Mouse (Mus musculus): ENCODE results near the gene Asb13. TPM values are rescaled to one million over a fixed set of nuclear protein-coding genes. Genes with fewer than 3 reads are reported as not detected.

The Asb13 gene
- total and polyA plus RNA-seq, 3 experiments, result 2.6 to 6.0 TPM; not detected in 1

GRCm38 (mm10) chr13:3700752-3701151 is 66.9 kb downstream of the Asb13 start:
- H3K27ac ChIP-seq (ENCODE audit: control insufficient read depth, low read depth, low read length), result no peak overlapping the region
- no peaks in the 10 kb centered on the region for H3K79me2 ChIP-seq (ENCODE audit: control insufficient read depth, insufficient read depth, low read length, poor library complexity)
- no peaks in the 10 kb centered on the region for H3K9me3 ChIP-seq (replicated peaks; ENCODE audit: insufficient read depth, low read length)
- no peak overlapping the region for H3K9ac ChIP-seq (ENCODE audit: control insufficient read depth, low read depth, low read length, poor library complexity, severe bottlenecking)
- no peaks in the 10 kb centered on the region for H3K36me3 ChIP-seq (ENCODE audit: control insufficient read depth in 1 of 2, insufficient read depth in 2 of 2, low read length in 2 of 2)
- no peak for DNase-seq (ENCODE audit: low read depth, low spot score)
- TF ChIP-seq KAT2A (conservative IDR thresholded peaks at IDR 0.05; ENCODE audit: low read depth, low read length) (no peak), TBP (IDR thresholded peaks at IDR 0.05; ENCODE audit: low read depth, low read length) (no peak), POLR2AphosphoS2 (IDR thresholded peaks at IDR 0.05; ENCODE audit: low read length) (no peak), ELF1 (IDR thresholded peaks at IDR 0.05; ENCODE audit: low read depth, low read length) (no peak), MYC (IDR thresholded peaks at IDR 0.05; ENCODE audit: low read depth, low read length) (no peak), MAFK (IDR thresholded peaks at IDR 0.05; ENCODE audit: borderline replicate concordance, low read depth, low read length) (no peak), MXI1 (IDR thresholded peaks at IDR 0.05; ENCODE audit: low read depth, low read length) (no peak)
- no peak overlapping the region for H3K4me3 ChIP-seq (ENCODE audit: control insufficient read depth in 1 of 2, insufficient read depth in 1 of 2, low read depth in 2 of 2, low read length in 2 of 2)
- H3K27me3 ChIP-seq (ENCODE audit: control insufficient read depth in 1 of 2, insufficient read depth in 2 of 2, low read length in 2 of 2), result peaks cover 0 to 2% of the 10 kb centered on the region in 2 experiments; a peak in 2 of 4 replicates
- no peaks in the 10 kb centered on the region for H3K4me1 ChIP-seq (ENCODE audit: control insufficient read depth in 1 of 2, insufficient read depth in 2 of 2, low read length in 2 of 2)

Other genes with a start within 250 kb of the Asb13 start
- 244 and 293 TPM in 2 replicates for gene Gdi2, start 96.0 kb upstream of the Asb13 start, total RNA-seq (2012; rRNA removed)
- 100 to 1,000 TPM; 305 to 470 TPM for gene Gdi2, start 96.0 kb upstream of the Asb13 start, polyA plus RNA-seq (2012; ENCODE audit: insufficient read depth in 1 of 2, insufficient read length in 2 of 2, low read depth in 1 of 2, low replicate concordance in 2 of 2, missing spikeins in 1 of 2)
- 18.8 and 23.5 TPM in 2 replicates for gene Fam208b, start 22.9 kb upstream of the Asb13 start, total RNA-seq (2012; rRNA removed)
- gene Fam208b, start 22.9 kb upstream of the Asb13 start, polyA plus RNA-seq (2012; ENCODE audit: insufficient read depth in 1 of 2, insufficient read length in 2 of 2, low read depth in 1 of 2, low replicate concordance in 2 of 2, missing spikeins in 1 of 2), result 100 to 1,000 TPM in 1 of 2 experiments, 10 to 100 TPM in 1; 28.3 to 183 TPM
- gene Calml3, start 170.3 kb downstream of the Asb13 start, total RNA-seq (2012; rRNA removed), result not detected in 2 replicates
- not detected for gene Calml3, start 170.3 kb downstream of the Asb13 start, polyA plus RNA-seq (2012; ENCODE audit: insufficient read depth in 1 of 2, insufficient read length in 2 of 2, low read depth in 1 of 2, low replicate concordance in 2 of 2, missing spikeins in 1 of 2)
- gene Calm4, start 203.7 kb downstream of the Asb13 start, total RNA-seq (2012; rRNA removed), result not detected in 2 replicates
- gene Calm4, start 203.7 kb downstream of the Asb13 start, polyA plus RNA-seq (2012; ENCODE audit: insufficient read depth in 1 of 2, insufficient read length in 2 of 2, low read depth in 1 of 2, low replicate concordance in 2 of 2, missing spikeins in 1 of 2), result not detected
- gene Calm5, start 220.1 kb downstream of the Asb13 start, total RNA-seq (2012; rRNA removed), result not detected in 2 replicates
- gene Calm5, start 220.1 kb downstream of the Asb13 start, polyA plus RNA-seq (2012; ENCODE audit: insufficient read depth in 1 of 2, insufficient read length in 2 of 2, low read depth in 1 of 2, low replicate concordance in 2 of 2, missing spikeins in 1 of 2), result not detected

Measured in MEL (cell line).